Mouse (Mus musculus) ES-E14 (cell line): ENCODE data around the gene Akap7.

Experiments used
- CHD2 ChIP-seq: IDR thresholded peaks from 2 replicates; pipeline ENCODE4 v1.6.1; 2014; ENCODE audit warnings: mild to moderate bottlenecking, low read depth, low read length, inconsistent platforms
- ZNF384 ChIP-seq: IDR thresholded peaks from 2 replicates; pipeline ENCODE4 v1.6.1; 2012; ENCODE audit warnings: low read depth, low read length, inconsistent platforms

GRCm38 (mm10) chr10:25218746-25219145, 88.9 kb downstream of the Akap7 start:
- no peak for TF ChIP-seq CHD2
- no peak for TF ChIP-seq ZNF384
